Mouse (Mus musculus) CH12.LX (cell line): ENCODE results near the gene Dgkz. TPM values are rescaled to one million over a fixed set of nuclear protein-coding genes. Genes with fewer than 3 reads are reported as not detected.
A peak's percentile ranks its signal among the peaks of the same experiment; 100 is the strongest.

Source experiments
- DNase-seq: peaks from one replicate; pipeline ENCODE4 v3.0.0-alpha.2; 2013; ENCODE audit errors: extremely low read depth
- H3K27ac ChIP-seq: 2 replicates; pipeline ENCODE4 v1.5.1; 2012; ENCODE audit warnings: low read depth, mild to moderate bottlenecking, control low read depth, moderate library complexity; ENCODE audit not compliant: insufficient read depth
- H3K27me3 ChIP-seq: replicated peaks from 2 replicates; pipeline ENCODE3; 2012; ENCODE audit warnings: inconsistent platforms
- H3K36me3 ChIP-seq, 2 experiments: replicated peaks in 1 of 2; 2 replicates each; pipeline versions ENCODE3 to v1.6.1; 2012; ENCODE audit warnings: inconsistent platforms in 1 of 2, low read length in 1 of 2, mild to moderate bottlenecking in 1 of 2, mixed read lengths in 1 of 2, moderate library complexity in 1 of 2; ENCODE audit not compliant: control insufficient read depth in 1 of 2, insufficient read depth in 1 of 2
- H3K4me1 ChIP-seq, 2 experiments: 2 replicates each; pipeline ENCODE4 v1.6.1; 2012; ENCODE audit warnings: inconsistent platforms in 1 of 2, moderate library complexity in 1 of 2; ENCODE audit not compliant: insufficient read depth in 2 of 2, control insufficient read depth in 1 of 2
- H3K4me2 ChIP-seq: 2 replicates; pipeline ENCODE4 v1.6.1; 2012; ENCODE audit warnings: low read depth, mild to moderate bottlenecking, control low read depth; ENCODE audit not compliant: poor library complexity, insufficient read depth, severe bottlenecking
- H3K4me3 ChIP-seq, 3 experiments: fragments of 150-350 bp in 1 of 3; sonication (generic) in 1 of 3; replicated peaks in 1 of 3; 2 replicates each; pipeline versions ENCODE3 to v1.5.1; 2011 to 2012; ENCODE audit warnings: low read depth in 2 of 3, low read length in 2 of 3, mild to moderate bottlenecking in 2 of 3, moderate library complexity in 2 of 3, control low read depth in 1 of 3, improper control_type of control experiment in 1 of 3, inconsistent platforms in 1 of 3, mixed read lengths in 1 of 3; ENCODE audit not compliant: poor library complexity in 1 of 3
- H3K79me2 ChIP-seq: replicated peaks from 2 replicates; pipeline ENCODE4 v1.6.1; 2012; ENCODE audit warnings: mild to moderate bottlenecking, moderate library complexity; ENCODE audit not compliant: control insufficient read depth, poor library complexity, insufficient read depth, severe bottlenecking; ENCODE audit errors: extremely low read depth
- H3K9ac ChIP-seq: 2 replicates; pipeline ENCODE4 v1.6.1; 2012; ENCODE audit warnings: low read depth, mild to moderate bottlenecking, control low read depth, moderate library complexity; ENCODE audit not compliant: insufficient read depth
- H3K9me3 ChIP-seq: replicated peaks from 2 replicates; pipeline ENCODE3; 2012; ENCODE audit warnings: low read length, inconsistent platforms, mixed read lengths
- CHD1 ChIP-seq: IDR thresholded peaks from 2 replicates; pipeline ENCODE4 v1.6.1; 2012; ENCODE audit warnings: low read depth, low read length, improper control_type of control experiment, inconsistent platforms
- CHD2 ChIP-seq: IDR thresholded peaks from 2 replicates; pipeline ENCODE4 v1.6.1; 2011; ENCODE audit warnings: low read length, improper control_type of control experiment
- CTCF ChIP-seq, 2 experiments: IDR thresholded peaks in 1 of 2; conservative IDR thresholded peaks in 1 of 2; 2 replicates each; pipeline ENCODE4 v1.5.1; 2011 to 2012; ENCODE audit warnings: low read depth in 2 of 2, low read length in 2 of 2, improper control_type of control experiment in 1 of 2, inconsistent platforms in 1 of 2, mild to moderate bottlenecking in 1 of 2, moderate library complexity in 1 of 2
- E2F4 ChIP-seq: IDR thresholded peaks from 2 replicates; pipeline ENCODE4 v1.6.1; 2011; ENCODE audit warnings: low read depth, low read length, improper control_type of control experiment; ENCODE audit not compliant: insufficient replicate concordance
- ELF1 ChIP-seq: IDR thresholded peaks from 2 replicates; pipeline ENCODE4 v1.6.1; 2014; ENCODE audit warnings: low read depth, mild to moderate bottlenecking, inconsistent platforms, low read length, improper control_type of control experiment
- EP300 ChIP-seq: IDR thresholded peaks from 2 replicates; pipeline ENCODE4 v1.6.1; 2011; ENCODE audit warnings: low read length, improper control_type of control experiment
- GABPA ChIP-seq: IDR thresholded peaks from 2 replicates; pipeline ENCODE4 v1.6.1; 2012; ENCODE audit warnings: low read depth, low read length, improper control_type of control experiment, inconsistent platforms; ENCODE audit not compliant: insufficient replicate concordance
- HCFC1 ChIP-seq: IDR thresholded peaks from 2 replicates; pipeline ENCODE4 v1.6.1; 2012; ENCODE audit warnings: low read depth, mild to moderate bottlenecking, inconsistent platforms, low read length, improper control_type of control experiment
- IRF4 ChIP-seq: IDR thresholded peaks from 2 replicates; pipeline ENCODE4 v1.6.1; 2014; ENCODE audit warnings: low read depth, mild to moderate bottlenecking, inconsistent platforms, low read length, improper control_type of control experiment
- JUN ChIP-seq: IDR thresholded peaks from 2 replicates; pipeline ENCODE4 v1.6.1; 2011; ENCODE audit warnings: low read depth, mild to moderate bottlenecking, low read length, improper control_type of control experiment, moderate library complexity; ENCODE audit not compliant: insufficient read depth
- JUND ChIP-seq: conservative IDR thresholded peaks from 2 replicates; pipeline ENCODE4 v1.6.1; 2011; ENCODE audit warnings: low read depth, low read length, improper control_type of control experiment
- MAX ChIP-seq: IDR thresholded peaks from 2 replicates; pipeline ENCODE4 v1.6.1; 2011; ENCODE audit warnings: low read length, improper control_type of control experiment
- MEF2A ChIP-seq: IDR thresholded peaks from 2 replicates; pipeline ENCODE4 v1.6.1; 2014; ENCODE audit warnings: low read depth, mild to moderate bottlenecking, inconsistent platforms, low read length, improper control_type of control experiment, borderline replicate concordance
- MXI1 ChIP-seq: IDR thresholded peaks from 2 replicates; pipeline ENCODE4 v1.6.1; 2011; ENCODE audit warnings: mild to moderate bottlenecking, low read depth, low read length, improper control_type of control experiment
- MYC ChIP-seq: IDR thresholded peaks from 2 replicates; pipeline ENCODE4 v1.6.1; 2011; ENCODE audit warnings: low read depth, mild to moderate bottlenecking, improper control_type of control experiment, low read length
- NELFE ChIP-seq: IDR thresholded peaks from 2 replicates; pipeline ENCODE4 v1.6.1; 2011; ENCODE audit warnings: low read depth, low read length, improper control_type of control experiment
- NRF1 ChIP-seq: IDR thresholded peaks from 2 replicates; pipeline ENCODE4 v1.6.1; 2014; ENCODE audit warnings: low read depth, mild to moderate bottlenecking, inconsistent platforms, low read length, improper control_type of control experiment, moderate library complexity
- PAX5 ChIP-seq: IDR thresholded peaks from 2 replicates; pipeline ENCODE4 v1.6.1; 2012; ENCODE audit warnings: low read length, inconsistent platforms, mixed read lengths
- POLR2A ChIP-seq: IDR thresholded peaks from 2 replicates; pipeline ENCODE4 v1.6.1; 2011; ENCODE audit warnings: low read depth, mild to moderate bottlenecking, improper control_type of control experiment, low read length
- POLR2AphosphoS2 ChIP-seq: IDR thresholded peaks from 2 replicates; pipeline ENCODE4 v1.6.1; 2011; ENCODE audit warnings: low read depth, low read length, improper control_type of control experiment
- RAD21 ChIP-seq: IDR thresholded peaks from 2 replicates; pipeline ENCODE4 v1.6.1; 2011; ENCODE audit warnings: low read depth, mild to moderate bottlenecking, low read length, improper control_type of control experiment, moderate library complexity
- SIN3A ChIP-seq: IDR thresholded peaks from 2 replicates; pipeline ENCODE4 v1.6.1; 2012; ENCODE audit warnings: low read length, improper control_type of control experiment, inconsistent platforms
- SMC3 ChIP-seq: IDR thresholded peaks from 2 replicates; pipeline ENCODE4 v1.6.1; 2011; ENCODE audit warnings: low read depth, low read length, improper control_type of control experiment
- TBP ChIP-seq: conservative IDR thresholded peaks from 2 replicates; pipeline ENCODE4 v1.6.1; 2011; ENCODE audit warnings: low read depth, low read length, improper control_type of control experiment
- TCF12 ChIP-seq: IDR thresholded peaks from 2 replicates; pipeline ENCODE4 v1.6.1; 2014; ENCODE audit warnings: low read depth, mild to moderate bottlenecking, inconsistent platforms, low read length, improper control_type of control experiment
- UBTF ChIP-seq: IDR thresholded peaks from 2 replicates; pipeline ENCODE4 v1.6.1; 2012; ENCODE audit warnings: low read depth, mild to moderate bottlenecking, inconsistent platforms, low read length, improper control_type of control experiment, moderate library complexity
- USF2 ChIP-seq: conservative IDR thresholded peaks from 2 replicates; pipeline ENCODE4 v1.6.1; 2011; ENCODE audit warnings: low read depth, low read length, improper control_type of control experiment
- ZKSCAN1 ChIP-seq: IDR thresholded peaks from 2 replicates; pipeline ENCODE4 v1.6.1; 2012; ENCODE audit warnings: low read depth, inconsistent platforms, low read length, improper control_type of control experiment, borderline replicate concordance
- ZNF384 ChIP-seq: IDR thresholded peaks from 2 replicates; pipeline ENCODE4 v1.6.1; 2012; ENCODE audit warnings: low read depth, low read length, improper control_type of control experiment, inconsistent platforms
- dilution Hi-C: fragments of 300-500 bp; cut with MboI; formaldehyde crosslinking; loops from 2 replicates; pipeline ENCODE4 v1.14.3; 2020; ENCODE audit warnings: low sequenced_read_pairs; ENCODE audit not compliant: extremely low pct_unique_long_range_greater_than_20kb, extremely low pct_ligation_motif_present
- in situ Hi-C: fragments of 300-500 bp; cut with MboI; formaldehyde crosslinking; loops from 3 replicates; pipeline ENCODE4 v1.14.3; 2019; ENCODE audit warnings: low sequenced_read_pairs, low pct_ligation_motif_present, low pct_unique_long_range_greater_than_20kb, mixed read lengths
- polyA plus RNA-seq: library from polyadenylated mRNA; unstranded; fragments of >175 nt; gene quantifications from 2 replicates; pipeline ENCODE4 v1.2.1, GENCODE M21; 2012; ENCODE audit warnings: low read depth; ENCODE audit not compliant: insufficient read length
- total RNA-seq, 2 experiments: library from RNA; depleted of rRNA; stranded (reverse); fragments of 300-350 nt in 1 of 2; fragments of >200 nt in 1 of 2; gene quantifications; 2 replicates each; pipeline ENCODE4 v1.2.3; 2012 to 2014

Gene Dgkz
- total and polyA plus RNA-seq, 3 experiments: 38.6 to 60.2 (median 50.4) TPM

- TF ChIP-seq MEF2A (peak; percentile 46; the same call in 1 of the 2 replicates), E2F4 (no peak), POLR2A (no peak), UBTF (no peak), MXI1 (peak; percentile 43; the same call in 1 of the 2 replicates)
These were observed 11.9 kb upstream of the Dgkz start (continued) for GRCm38 (mm10) chr2:91987542-91987941.

GRCm38 (mm10) chr2:91986071-91986470 is 10.4 kb upstream of the Dgkz start:
- H3K27me3 ChIP-seq: peaks cover 5% of the 10 kb centered on the region
- DNase-seq: peak; percentile 58
- peak overlapping the region; percentile 44 for H3K4me2 ChIP-seq
- H3K4me1 ChIP-seq: peaks cover 5 to 25% of the 10 kb centered on the region in 2 experiments
- H3K36me3 ChIP-seq: peaks cover 0 to 7% of the 10 kb centered on the region in 2 experiments
- dilution Hi-C loops (no loop called here), in situ Hi-C loops (loop anchor here (5.0 kb wide), 3 partner anchors 44 to 446 kb away; partner anchors contain the start of gene Cry2)
- H3K79me2 ChIP-seq: no peaks in the 10 kb centered on the region
- TF ChIP-seq HCFC1: no peak
- TF ChIP-seq RAD21: peak; percentile 84
- 0 out of 2 replicates have a peak, but pooled peaks have one; percentile 40 for TF ChIP-seq NELFE
- TF ChIP-seq ZNF384: no peak
- TF ChIP-seq EP300: no peak
- TF ChIP-seq POLR2AphosphoS2: no peak
- TF ChIP-seq PAX5: no peak
- TF ChIP-seq MEF2A: peak; percentile 83; the same call in 1 of the 2 replicates
- no peak for TF ChIP-seq USF2
- TF ChIP-seq CHD1: no peak
- TF ChIP-seq JUND: no peak
- no peak for TF ChIP-seq E2F4
- peak; percentile 68 for TF ChIP-seq SMC3
- TF ChIP-seq CTCF (conservative IDR thresholded peaks at IDR 0.05 in 1 of 2, IDR thresholded peaks at IDR 0.05 in 1 of 2; ENCODE audit: low read depth in 2 of 2, low read length in 2 of 2): peak in 1 of 2 experiments; percentile 81; a peak in 2 of 4 replicates
- TF ChIP-seq JUN: no peak
- no peak for TF ChIP-seq POLR2A
- TF ChIP-seq GABPA: no peak
- no peak for TF ChIP-seq TBP
- peak; percentile 44; the same call in 1 of the 2 replicates for TF ChIP-seq IRF4
- TF ChIP-seq TCF12: peak; percentile 26; the same call in 1 of the 2 replicates
- TF ChIP-seq ELF1: peak; percentile 85
- no peak for TF ChIP-seq MAX
- TF ChIP-seq SIN3A: no peak
- no peak for TF ChIP-seq CHD2
- no peak for TF ChIP-seq ZKSCAN1
- TF ChIP-seq MYC: no peak
- no peak for TF ChIP-seq NRF1
- H3K27ac ChIP-seq: no peak overlapping the region
- peak overlapping the region in 2 of 3 experiments; percentile 28 to 30 for H3K4me3 ChIP-seq
- H3K9me3 ChIP-seq: peaks cover 8% of the 10 kb centered on the region
- no peak overlapping the region for H3K9ac ChIP-seq
